Mouse (Mus musculus): ENCODE results near the gene Yy2.

GRCm38 (mm10) chrX:157596802-157597201 lies 28.0 kb upstream of the Yy2 start:
- no peak for TF ChIP-seq CTCF (IDR thresholded peaks at IDR 0.05; ENCODE audit: borderline replicate concordance, extremely low read depth, insufficient read depth, insufficient read length)
- TF ChIP-seq POLR2A (IDR thresholded peaks at IDR 0.05; ENCODE audit: borderline replicate concordance, extremely low read depth, insufficient read depth, insufficient read length, poor library complexity, severe bottlenecking), result no peak

All from brain, embryonic 14.5 days (tissue).